Mouse (Mus musculus) liver, embryonic 15.5 days (tissue): ENCODE measurements around the gene Alx3. TPM values are rescaled to one million over a fixed set of nuclear protein-coding genes. Genes with fewer than 3 reads are reported as not detected.
A peak's percentile ranks its signal among the peaks of the same experiment; 100 is the strongest.

Experiments
- ATAC-seq: fragments of 200-750 bp; cut with Nextera tagmentation; 2 replicates; pipeline ENCODE4 v1.8.0; 2017; ENCODE audit warnings: moderate number of reproducible peaks, mild to moderate bottlenecking, moderate library complexity; ENCODE audit not compliant: insufficient read depth
- H3K27ac ChIP-seq: fragments of 300-500 bp; sonication (generic); replicated peaks from 2 replicates; pipeline ENCODE4 v1.5.1; 2015; ENCODE audit warnings: mild to moderate bottlenecking, inconsistent platforms
- H3K27me3 ChIP-seq: fragments of 300-500 bp; sonication (generic); 2 replicates; pipeline ENCODE4 v1.6.1; 2015; ENCODE audit warnings: mild to moderate bottlenecking, inconsistent platforms
- H3K36me3 ChIP-seq: fragments of 300-500 bp; sonication (generic); replicated peaks from 2 replicates; pipeline ENCODE4 v1.6.1; 2015; ENCODE audit warnings: moderate library complexity, mild to moderate bottlenecking, inconsistent platforms
- H3K4me1 ChIP-seq: fragments of 300-500 bp; sonication (generic); replicated peaks from 2 replicates; pipeline ENCODE4 v1.6.1; 2015; ENCODE audit warnings: inconsistent platforms
- H3K4me2 ChIP-seq: fragments of 300-500 bp; sonication (generic); 2 replicates; pipeline ENCODE4 v1.6.1; 2015; ENCODE audit warnings: moderate library complexity, mild to moderate bottlenecking, inconsistent platforms
- H3K4me3 ChIP-seq: fragments of 300-500 bp; sonication (generic); replicated peaks from 2 replicates; pipeline ENCODE4 v1.5.1; 2015; ENCODE audit warnings: mild to moderate bottlenecking, inconsistent platforms
- H3K9ac ChIP-seq: fragments of 300-500 bp; sonication (generic); 2 replicates; pipeline ENCODE4 v1.6.1; 2015; ENCODE audit warnings: moderate library complexity, mild to moderate bottlenecking, inconsistent platforms
- H3K9me3 ChIP-seq: fragments of 300-500 bp; sonication (generic); replicated peaks from 2 replicates; pipeline ENCODE4 v1.6.1; 2016; ENCODE audit warnings: inconsistent platforms
- WGBS: fragments of 180-500 bp; shearing (Covaris S2); methylation state at CpG from one replicate; pipeline ENCODE4 v1.1.7; 2015; ENCODE audit warnings: mixed read lengths; ENCODE audit not compliant: insufficient replicate concordance; 5-methylcytosine and 5-hydroxymethylcytosine counted together
- polyA plus RNA-seq: library from polyadenylated mRNA; unstranded; fragments of >200 nt; fragmentation: Nextera tagmentation; extraction: Ambion mirVana; gene quantifications from 2 replicates; pipeline ENCODE4 v1.2.1, GENCODE M21; 2015

The Alx3 gene
- polyA plus RNA-seq, 1 experiment from 2014 or later: 0.09 TPM

DNA sequence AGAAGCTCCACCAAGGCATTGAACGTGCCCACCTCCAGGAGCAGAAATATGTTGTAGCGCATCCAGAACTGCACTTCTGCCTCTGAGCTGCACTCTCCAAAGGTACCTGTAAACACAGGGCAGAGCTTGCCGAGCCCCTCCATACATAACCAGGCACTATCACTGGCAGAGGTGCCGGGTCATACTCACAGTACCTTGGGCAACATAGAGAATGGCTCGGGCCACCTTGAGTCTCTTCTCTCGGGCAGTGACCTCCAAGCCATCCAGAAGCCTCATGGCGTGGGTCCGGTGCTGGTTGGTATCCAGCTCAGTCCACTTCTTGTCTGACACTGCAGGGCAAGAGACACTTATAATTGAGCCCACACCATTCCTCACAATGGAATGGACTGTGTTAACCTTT, 31.9 kb downstream of the Alx3 start:
- no peaks in the 10 kb centered on the region for H3K27me3 ChIP-seq
- H3K9ac ChIP-seq: no peak overlapping the region
- H3K36me3 ChIP-seq: peaks cover 53% of the 10 kb centered on the region
- H3K4me1 ChIP-seq: peaks cover 15% of the 10 kb centered on the region
- no peak for ATAC-seq
- no peak overlapping the region for H3K27ac ChIP-seq
- 73% methylated on average over 8 of the region's 8 CpGs for WGBS
- no peaks in the 10 kb centered on the region for H3K9me3 ChIP-seq
- H3K4me3 ChIP-seq: no peak overlapping the region
- no peak overlapping the region for H3K4me2 ChIP-seq

DNA sequence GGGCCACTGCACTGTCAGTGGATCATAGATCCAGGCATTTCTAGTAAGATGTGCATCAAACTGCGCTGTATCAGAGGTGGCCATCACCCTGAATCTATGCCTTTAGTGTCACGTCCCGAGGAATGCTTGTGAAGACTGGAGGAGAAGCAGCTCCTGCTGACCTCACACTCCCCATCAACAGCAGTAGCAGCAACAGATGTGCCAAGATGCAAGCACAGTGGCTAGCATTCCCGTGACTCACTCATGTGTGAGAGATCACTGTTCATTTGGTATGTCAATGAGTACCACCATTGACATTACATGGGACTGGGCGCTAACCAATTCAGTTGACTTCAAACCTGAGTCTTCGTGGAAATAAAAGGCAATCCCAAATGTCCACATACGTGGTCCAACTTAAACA, 32.8 kb downstream of the Alx3 start:
- H3K9me3 ChIP-seq: no peaks in the 10 kb centered on the region
- no peak overlapping the region for H3K4me2 ChIP-seq
- peaks cover 45% of the 10 kb centered on the region for H3K36me3 ChIP-seq
- 84% methylated on average over 7 of the region's 7 CpGs for WGBS
- H3K27ac ChIP-seq: no peak overlapping the region
- no peaks in the 10 kb centered on the region for H3K27me3 ChIP-seq
- no peak for ATAC-seq
- no peak overlapping the region for H3K9ac ChIP-seq
- H3K4me3 ChIP-seq: no peak overlapping the region
- peaks cover 20% of the 10 kb centered on the region for H3K4me1 ChIP-seq

GRCm38 (mm10) chr3:107628551-107628950, 33.7 kb downstream of the Alx3 start:
- no peak for ATAC-seq
- no peaks in the 10 kb centered on the region for H3K27me3 ChIP-seq
- H3K4me2 ChIP-seq: no peak overlapping the region
- no peak overlapping the region for H3K27ac ChIP-seq
- WGBS: 75% methylated on average over 2 of the region's 2 CpGs
- no peak overlapping the region for H3K9ac ChIP-seq
- H3K4me1 ChIP-seq: peaks cover 20% of the 10 kb centered on the region
- H3K9me3 ChIP-seq: no peaks in the 10 kb centered on the region
- H3K36me3 ChIP-seq: peaks cover 36% of the 10 kb centered on the region
- H3K4me3 ChIP-seq: no peak overlapping the region

GRCm38 (mm10) chr3:107629411-107629810, 34.6 kb downstream of the Alx3 start:
- 69% methylated on average over 4 of the region's 4 CpGs for WGBS
- Histone ChIP-seq H3K27ac (no peak overlapping the region), H3K4me1 (peaks cover 20% of the 10 kb centered on the region)

DNA sequence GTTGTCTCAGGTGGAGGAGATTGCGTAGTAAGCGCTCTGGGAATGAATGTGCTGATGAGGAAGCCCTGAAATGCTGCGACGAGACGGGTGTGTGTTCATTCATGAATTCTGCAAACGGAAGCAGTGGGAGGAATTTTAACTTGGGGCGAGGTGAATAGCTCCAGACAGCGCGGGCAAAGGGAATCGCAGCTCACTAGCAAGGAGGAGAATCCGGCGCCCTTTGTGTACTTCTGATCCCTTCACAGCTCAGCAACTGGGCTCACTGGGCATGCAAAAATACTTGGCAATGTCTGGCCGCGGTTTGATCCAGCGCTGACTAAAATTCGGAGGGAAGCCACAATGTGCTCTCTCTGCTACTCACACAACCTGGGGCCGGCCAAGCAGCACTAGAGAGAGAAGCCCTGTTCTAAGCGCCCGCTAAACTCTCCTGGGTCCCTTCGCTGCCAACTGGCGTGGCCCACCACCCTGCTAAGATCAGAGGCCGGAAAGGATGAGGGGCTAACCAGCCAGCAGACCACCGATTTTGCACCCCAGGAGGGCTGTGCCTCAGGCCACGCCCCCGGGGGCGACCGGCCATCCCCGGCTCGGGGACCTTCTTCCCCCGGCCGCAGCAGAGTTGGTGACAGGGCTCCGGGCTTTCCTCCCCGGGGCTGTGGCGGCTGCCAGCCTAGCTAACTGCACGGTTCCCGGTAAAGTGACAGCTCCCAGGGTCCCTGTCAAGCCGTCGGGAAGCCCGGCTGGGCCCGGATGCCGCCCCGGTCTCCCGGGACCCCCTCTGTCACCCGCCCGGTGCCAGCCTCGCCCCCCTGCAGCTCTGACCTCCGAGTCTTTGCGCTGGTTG, 36.1 kb downstream of the Alx3 start, which contains the start of gene Gm10961:
Gm10961 (plus strand) TSS at position 641 of the 841 bp plus-strand sequence.
- peak; percentile 60 for ATAC-seq
- Histone ChIP-seq H3K27me3 (no peaks in the 10 kb centered on the region), H3K27ac (peak within 1 kb of the TSS; percentile 75), H3K36me3 (peaks cover 14% of the 10 kb centered on the region), H3K4me3 (peak within 1 kb of the TSS; percentile 96), H3K4me1 (peaks cover 20% of the 10 kb centered on the region), H3K4me2 (peak within 1 kb of the TSS; percentile 90), H3K9ac (peak within 1 kb of the TSS; percentile 91), H3K9me3 (no peaks in the 10 kb centered on the region)
- WGBS: 1% methylated on average over 48 of the region's 48 CpGs

More at GRCm38 (mm10) chr3:107629411-107629810, 34.6 kb downstream of the Alx3 start:
- ATAC-seq: no peak
- Histone ChIP-seq H3K9ac (no peak overlapping the region), H3K4me3 (no peak overlapping the region), H3K36me3 (peaks cover 29% of the 10 kb centered on the region), H3K9me3 (no peaks in the 10 kb centered on the region), H3K27me3 (no peaks in the 10 kb centered on the region), H3K4me2 (no peak overlapping the region)

DNA sequence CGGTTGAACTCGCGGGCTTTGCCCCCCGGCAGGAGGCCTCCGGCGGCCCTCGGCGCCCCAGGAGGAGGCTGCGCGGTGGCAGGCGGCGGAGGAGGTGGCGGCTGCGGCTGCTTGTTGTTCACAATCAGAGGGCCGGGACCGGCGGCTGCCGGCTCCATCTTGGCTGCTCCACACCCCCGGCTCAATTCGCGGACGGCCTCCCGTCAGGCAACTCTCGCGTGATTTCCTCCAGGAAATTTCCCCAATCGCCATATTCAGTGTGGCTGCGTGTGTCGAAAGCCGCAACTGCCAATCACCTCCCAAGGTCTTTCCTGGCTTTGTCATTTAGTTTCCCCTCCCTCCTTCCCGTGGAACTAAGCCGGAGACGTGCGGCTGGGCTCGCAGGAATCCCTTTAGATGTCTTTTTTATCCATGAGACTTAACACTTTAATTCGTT, 36.7 kb downstream of the Alx3 start, which contains the start of gene Strip1:
Strip1 (minus strand) TSS at position 172 of the 436 bp plus-strand sequence.
- Histone ChIP-seq H3K36me3 (peaks cover 8% of the 10 kb centered on the region; the same call in 1 of the 2 replicates), H3K9ac (peak within 1 kb of the TSS; percentile 91), H3K4me3 (peak within 1 kb of the TSS; percentile 96), H3K27ac (peak within 1 kb of the TSS; percentile 75), H3K9me3 (no peaks in the 10 kb centered on the region), H3K4me2 (peak within 1 kb of the TSS; percentile 90), H3K27me3 (no peaks in the 10 kb centered on the region), H3K4me1 (peaks cover 20% of the 10 kb centered on the region)
- ATAC-seq: peak; percentile 92
- WGBS: under 1% methylated on average over 34 of the region's 35 CpGs

DNA sequence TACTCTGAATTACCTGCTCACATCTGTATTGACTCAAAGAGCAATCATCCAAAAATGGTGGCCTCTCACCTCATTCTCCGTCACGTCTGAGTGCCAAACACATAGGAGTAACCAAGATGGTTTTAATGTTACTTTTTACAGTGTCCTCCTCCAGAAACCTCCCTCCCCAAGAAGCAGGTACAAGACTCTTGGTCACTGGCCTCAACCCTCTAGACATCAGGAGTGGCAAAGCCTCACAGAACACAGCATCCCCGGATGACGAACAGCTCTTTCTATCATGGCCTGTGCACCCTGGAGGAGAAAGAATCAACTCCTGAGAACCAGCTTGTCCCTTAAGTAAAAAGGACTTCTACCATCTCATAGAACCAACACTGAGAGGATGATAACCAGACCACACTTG, 38.0 kb downstream of the Alx3 start:
- no peak overlapping the region for H3K9ac ChIP-seq
- no peaks in the 10 kb centered on the region for H3K27me3 ChIP-seq
- WGBS: 84% methylated on average over 4 of the region's 4 CpGs
- H3K27ac ChIP-seq: no peak overlapping the region
- no peaks in the 10 kb centered on the region for H3K36me3 ChIP-seq
- H3K4me3 ChIP-seq: no peak overlapping the region
- no peak for ATAC-seq
- peaks cover 20% of the 10 kb centered on the region for H3K4me1 ChIP-seq
- no peaks in the 10 kb centered on the region for H3K9me3 ChIP-seq
- no peak overlapping the region for H3K4me2 ChIP-seq

GRCm38 (mm10) chr3:107633906-107634305, 39.1 kb downstream of the Alx3 start:
- Histone ChIP-seq H3K36me3 (no peaks in the 10 kb centered on the region), H3K27ac (no peak overlapping the region), H3K4me3 (no peak overlapping the region), H3K27me3 (no peaks in the 10 kb centered on the region), H3K4me1 (peaks cover 20% of the 10 kb centered on the region), H3K9me3 (no peaks in the 10 kb centered on the region), H3K4me2 (no peak overlapping the region), H3K9ac (no peak overlapping the region)
- no peak for ATAC-seq
- 68% methylated on average over 9 of the region's 9 CpGs for WGBS

GRCm38 (mm10) chr3:107635836-107636235, 41.0 kb downstream of the Alx3 start:
- no peak overlapping the region for H3K9ac ChIP-seq
- ATAC-seq: no peak
- H3K27me3 ChIP-seq: no peaks in the 10 kb centered on the region
- no peaks in the 10 kb centered on the region for H3K36me3 ChIP-seq
- H3K4me2 ChIP-seq: no peak overlapping the region
- H3K4me1 ChIP-seq: peaks cover 11% of the 10 kb centered on the region
- H3K27ac ChIP-seq: no peak overlapping the region
- no peaks in the 10 kb centered on the region for H3K9me3 ChIP-seq
- WGBS: 45% methylated on average over 8 of the region's 8 CpGs
- H3K4me3 ChIP-seq: no peak overlapping the region

- Histone ChIP-seq H3K27ac (no peak overlapping the region), H3K4me3 (no peak overlapping the region), H3K27me3 (no peaks in the 10 kb centered on the region), H3K4me2 (no peak overlapping the region), H3K9ac (no peak overlapping the region), H3K36me3 (no peaks in the 10 kb centered on the region), H3K9me3 (no peaks in the 10 kb centered on the region), H3K4me1 (peaks cover 7% of the 10 kb centered on the region)
- ATAC-seq: no peak
- 54% methylated on average over 3 of the region's 3 CpGs for WGBS
Measured at GRCm38 (mm10) chr3:107636236-107636635, 41.4 kb downstream of the Alx3 start.

DNA sequence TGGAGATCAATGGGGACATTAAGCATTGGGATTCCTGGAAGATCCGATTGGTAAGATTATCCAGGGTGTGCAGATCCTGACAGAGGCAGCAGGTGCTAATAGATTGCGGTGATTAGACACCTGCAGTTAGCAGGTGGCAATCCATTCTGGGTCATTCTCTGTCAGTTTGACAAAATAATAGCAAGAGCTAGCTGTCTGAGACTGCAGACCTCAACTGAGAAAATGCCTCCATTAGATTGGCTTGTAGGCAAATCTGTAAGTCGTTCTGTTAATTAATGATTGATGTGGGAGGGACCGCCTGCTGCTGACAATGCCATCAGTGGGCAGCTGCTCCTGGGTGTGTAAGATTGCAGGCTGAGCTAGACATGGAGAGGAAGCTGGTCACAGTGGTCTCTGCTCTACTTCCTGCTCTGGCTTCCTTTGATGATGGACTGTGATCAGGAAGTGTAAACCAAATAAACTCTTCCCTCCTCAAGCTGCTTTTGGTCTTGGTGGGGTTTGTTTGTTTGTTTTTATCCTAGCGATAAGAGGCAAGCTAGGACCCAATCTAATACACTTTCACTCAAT, 42.9 kb downstream of the Alx3 start:
- Histone ChIP-seq H3K9ac (no peak overlapping the region), H3K4me2 (no peak overlapping the region), H3K4me3 (no peak overlapping the region), H3K9me3 (no peaks in the 10 kb centered on the region), H3K27ac (no peak overlapping the region), H3K4me1 (no peaks in the 10 kb centered on the region), H3K36me3 (no peaks in the 10 kb centered on the region), H3K27me3 (no peaks in the 10 kb centered on the region)
- 39% methylated on average over 5 of the region's 5 CpGs for WGBS
- ATAC-seq: no peak
